Mouse (Mus musculus): ENCODE results near the gene Cyp2f2.

Cyp2f2 gene

DNA sequence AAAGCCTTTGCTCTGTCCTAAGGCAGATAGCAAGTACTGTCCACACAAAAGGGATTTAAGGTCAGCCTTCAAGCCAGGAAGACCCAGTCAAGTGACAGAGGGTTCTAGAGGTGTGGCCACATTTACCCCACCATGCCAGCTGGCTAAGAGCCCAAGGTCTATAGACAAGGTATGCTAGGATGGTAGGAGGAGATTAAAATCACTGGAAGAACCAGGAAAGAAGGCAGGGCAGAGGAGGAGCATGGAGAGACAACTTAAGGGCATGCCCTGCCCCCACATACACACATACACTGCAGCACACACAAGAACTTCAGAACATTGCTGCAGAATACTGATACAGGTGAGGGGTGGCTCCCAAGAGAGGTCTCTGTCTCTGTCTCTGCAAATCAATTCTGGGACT lies at the start of gene Cyp2f2:
Gene Cyp2f2, plus strand, starts transcription at position 234 of the 400 bp plus-strand sequence.
- no peak for DNase-seq (ENCODE audit: low read depth, low spot score)

DNA sequence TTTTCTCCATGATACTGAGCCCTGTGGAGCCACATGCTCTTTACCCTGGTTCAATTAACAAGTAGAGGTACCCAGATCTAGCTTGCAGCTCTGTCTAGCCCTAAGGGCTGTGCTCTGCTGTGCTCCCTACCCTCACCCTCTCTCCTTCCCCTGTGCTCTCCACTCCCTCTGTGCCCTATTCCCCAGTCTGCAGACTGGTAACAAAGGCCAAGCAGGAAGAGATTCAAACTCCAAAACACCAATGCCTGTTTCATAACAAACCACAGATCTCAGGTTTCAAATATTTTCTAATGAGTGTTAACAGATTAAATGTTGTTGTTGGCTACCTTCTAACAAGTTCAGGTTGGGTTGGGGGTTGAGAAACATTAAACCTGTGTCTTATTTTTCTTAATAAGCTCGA lies 41.1 kb upstream of the Cyp2f2 start:
- DNase-seq (ENCODE audit: low read depth, low spot score) = no peak

DNA sequence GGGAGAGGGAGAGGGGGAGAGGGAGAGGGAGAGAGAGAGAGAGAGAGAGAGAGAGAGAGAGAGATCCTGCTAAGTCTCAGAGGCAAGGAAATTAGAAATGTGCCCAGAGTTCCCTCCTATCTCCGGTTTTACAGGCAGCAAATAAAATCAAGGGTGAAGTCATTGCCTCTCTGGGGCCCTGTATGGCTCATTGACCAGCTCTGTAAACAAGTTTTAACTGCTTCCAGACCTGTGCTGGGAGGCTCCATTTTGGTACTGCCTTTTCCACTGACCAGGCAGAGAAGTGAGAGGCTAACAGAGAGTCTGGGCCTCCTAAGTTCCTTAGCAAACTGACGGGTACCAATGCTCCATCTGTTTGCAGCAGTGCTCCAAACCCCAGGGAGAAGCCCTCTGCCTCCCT lies 38.1 kb upstream of the Cyp2f2 start:
- DNase-seq (ENCODE audit: low read depth, low spot score) = no peak

DNA sequence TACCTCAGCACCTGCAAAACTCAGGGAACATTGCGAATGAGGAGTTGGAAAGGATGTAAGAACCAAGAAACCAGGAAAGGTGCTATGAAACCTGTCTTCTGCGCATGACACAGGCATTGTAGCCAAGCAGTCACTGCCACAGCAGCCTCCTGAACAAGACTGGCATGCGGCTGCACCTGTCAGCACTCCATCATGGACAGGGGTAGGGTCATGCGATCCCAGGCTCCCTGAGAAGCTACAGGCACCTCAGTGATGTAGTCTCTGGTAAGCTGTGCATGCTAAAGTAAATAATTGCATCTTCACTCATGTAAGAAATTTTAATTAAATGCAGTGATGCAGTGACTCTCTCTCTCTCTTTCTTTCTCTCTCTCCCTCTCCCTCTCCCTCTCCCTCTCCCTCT lies 28.7 kb upstream of the Cyp2f2 start:
- DNase-seq (ENCODE audit: low read depth, low spot score) = no peak

DNA sequence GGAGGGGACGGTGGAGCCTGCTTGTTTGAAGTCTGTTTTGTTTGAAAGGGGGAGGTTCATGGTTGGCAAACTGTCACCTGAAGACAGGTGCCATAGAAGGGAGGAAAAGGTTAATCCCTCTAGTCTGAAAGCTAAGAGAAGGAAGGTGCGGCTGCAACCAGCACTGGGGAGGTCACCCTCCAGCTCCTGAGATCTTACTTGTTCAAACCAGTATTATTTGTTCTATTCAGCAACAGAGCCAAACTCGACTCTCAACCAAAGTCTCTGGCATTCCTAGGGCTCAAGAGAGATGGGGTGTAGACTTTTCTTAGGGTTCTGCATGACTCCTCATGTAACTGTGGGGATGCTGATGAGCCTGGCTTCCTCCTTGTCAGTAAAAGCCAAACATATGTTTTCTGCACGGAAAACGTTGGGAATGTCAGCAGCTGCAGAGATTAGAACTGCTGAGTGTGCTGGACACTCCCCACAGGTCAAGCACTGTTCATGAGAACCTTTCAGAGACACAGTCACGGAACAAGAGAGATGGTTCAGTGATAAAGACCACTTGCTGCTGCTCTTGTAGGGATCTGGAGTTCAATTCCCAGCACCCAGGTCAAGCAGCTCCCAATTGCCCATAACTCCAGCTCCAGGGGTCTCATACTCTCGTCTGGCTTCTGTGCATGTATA lies 27.5 kb upstream of the Cyp2f2 start:
- DNase-seq (ENCODE audit: low read depth, low spot score) = no peak

DNA sequence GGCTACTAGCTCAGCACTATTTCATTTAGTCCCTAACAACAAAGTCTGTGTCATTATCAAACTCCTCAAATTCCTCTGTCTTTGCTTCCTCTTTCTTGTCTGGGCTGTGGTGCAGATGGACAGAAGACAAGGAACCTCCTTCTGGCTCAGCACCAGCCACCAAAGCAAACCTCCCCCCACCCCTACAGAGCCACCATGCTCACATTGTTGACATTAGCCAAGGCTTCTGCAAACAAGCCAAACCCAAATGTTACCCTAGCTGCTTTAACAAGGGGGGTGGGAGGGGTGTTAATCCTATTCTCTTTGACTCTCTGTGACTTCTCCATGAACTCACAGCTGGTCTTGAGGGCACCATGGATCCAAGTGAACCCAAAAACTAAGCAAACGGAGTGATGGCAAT lies 26.8 kb upstream of the Cyp2f2 start:
- DNase-seq (ENCODE audit: low read depth, low spot score) = no peak

DNA sequence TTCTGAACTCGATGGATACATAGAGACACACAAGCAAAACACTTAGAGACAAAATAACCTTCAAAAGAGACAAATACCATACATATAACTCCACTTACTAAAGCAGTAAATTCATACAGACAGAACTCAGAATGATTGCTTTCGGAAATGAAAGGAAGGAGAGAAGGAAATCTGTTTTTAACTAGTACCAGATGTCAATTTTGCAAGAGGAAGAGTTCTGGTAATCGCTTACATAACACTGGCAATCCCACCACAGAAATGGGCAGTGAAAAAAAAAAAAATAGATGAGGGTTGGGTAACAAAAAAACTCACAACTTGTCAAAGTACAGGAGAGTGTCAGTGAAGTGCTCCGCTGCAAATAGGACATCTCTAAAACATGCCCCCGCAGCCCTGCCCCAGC lies 14.8 kb upstream of the Cyp2f2 start:
- DNase-seq (ENCODE audit: low read depth, low spot score) = no peak

DNA sequence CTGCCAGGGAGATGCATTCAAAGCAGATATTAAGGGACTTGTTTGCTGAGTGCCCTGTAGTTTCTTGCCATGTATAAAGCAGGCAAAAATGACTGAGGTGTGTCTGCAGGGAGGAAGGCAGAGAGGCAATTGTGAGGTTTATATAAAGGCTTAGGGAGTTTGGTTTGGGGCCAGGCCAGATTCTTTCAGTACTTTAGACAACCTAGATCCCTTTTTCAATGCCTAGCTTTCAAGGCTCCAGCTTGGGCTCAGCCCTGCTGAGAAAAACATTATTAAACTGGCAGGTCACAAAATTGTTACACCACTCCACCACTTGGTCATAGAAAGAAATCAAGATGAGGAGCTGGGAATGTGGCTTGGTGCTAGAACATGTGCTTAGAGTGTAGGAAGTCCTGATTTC lies 9.4 kb upstream of the Cyp2f2 start:
- no peak for DNase-seq (ENCODE audit: low read depth, low spot score)

DNA sequence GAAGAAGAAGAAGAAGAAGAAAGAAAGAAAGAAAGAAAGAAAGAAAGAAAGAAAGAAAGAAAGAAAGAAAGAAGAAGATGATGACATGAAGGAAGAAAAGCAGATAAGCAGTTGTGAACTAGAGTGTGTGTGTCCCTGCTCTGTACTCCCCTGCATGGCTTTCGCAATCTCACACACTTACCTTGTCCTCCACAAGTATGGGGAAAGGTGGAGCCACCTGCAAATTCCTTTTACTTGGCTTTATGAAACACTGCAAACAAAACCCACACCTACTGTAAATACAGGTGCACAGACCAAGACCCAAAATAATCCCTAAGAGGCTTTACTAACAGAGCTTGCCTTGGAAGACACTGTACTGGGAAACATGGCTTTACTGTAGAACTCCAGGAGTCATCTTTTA lies 8.7 kb upstream of the Cyp2f2 start:
- DNase-seq (ENCODE audit: low read depth, low spot score) = no peak

DNA sequence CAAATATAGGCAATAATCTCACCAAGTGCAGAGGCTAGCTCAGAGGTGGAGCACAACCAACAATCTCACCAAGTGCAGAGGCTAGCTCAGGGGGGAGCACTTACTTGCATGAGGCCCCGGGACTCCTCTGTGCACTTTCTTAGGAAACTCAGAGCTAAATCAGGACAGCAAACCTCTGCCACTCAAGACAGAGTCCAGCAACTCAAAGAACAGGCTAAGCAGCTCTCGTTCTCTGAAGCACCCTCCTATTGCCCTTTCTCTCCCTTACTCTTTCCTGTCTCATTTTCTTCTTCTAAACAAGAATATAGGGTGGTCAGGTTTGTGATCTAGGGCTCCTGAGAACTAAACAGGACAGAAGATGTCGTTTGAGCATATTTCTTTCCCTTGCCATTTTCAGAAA lies 7.7 kb upstream of the Cyp2f2 start:
- no peak for DNase-seq (ENCODE audit: low read depth, low spot score)

DNA sequence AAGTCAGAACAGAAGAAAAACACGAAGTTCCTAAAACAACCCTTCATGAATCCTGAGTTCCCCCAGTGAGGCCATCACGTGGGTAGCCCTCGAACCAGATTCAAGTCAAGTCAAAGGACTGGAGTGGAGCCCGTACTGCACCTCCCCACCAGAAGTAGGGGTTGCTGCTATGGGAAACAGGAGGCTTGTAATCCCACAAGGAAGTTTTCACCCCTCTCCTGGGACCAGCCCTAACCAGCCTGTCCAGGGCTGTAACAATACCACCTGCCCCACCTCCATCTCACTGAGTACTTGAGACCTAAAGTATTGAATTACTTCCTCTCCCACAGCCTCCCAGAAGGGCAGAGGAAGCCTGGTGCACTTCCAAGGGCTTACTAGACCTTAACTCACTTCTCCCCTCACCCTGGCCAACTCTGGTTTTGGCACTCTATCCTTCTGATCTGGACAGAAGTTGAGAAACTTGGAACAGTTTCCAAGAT lies 1.6 kb upstream of the Cyp2f2 start:
- DNase-seq (ENCODE audit: low read depth, low spot score) = no peak

DNA sequence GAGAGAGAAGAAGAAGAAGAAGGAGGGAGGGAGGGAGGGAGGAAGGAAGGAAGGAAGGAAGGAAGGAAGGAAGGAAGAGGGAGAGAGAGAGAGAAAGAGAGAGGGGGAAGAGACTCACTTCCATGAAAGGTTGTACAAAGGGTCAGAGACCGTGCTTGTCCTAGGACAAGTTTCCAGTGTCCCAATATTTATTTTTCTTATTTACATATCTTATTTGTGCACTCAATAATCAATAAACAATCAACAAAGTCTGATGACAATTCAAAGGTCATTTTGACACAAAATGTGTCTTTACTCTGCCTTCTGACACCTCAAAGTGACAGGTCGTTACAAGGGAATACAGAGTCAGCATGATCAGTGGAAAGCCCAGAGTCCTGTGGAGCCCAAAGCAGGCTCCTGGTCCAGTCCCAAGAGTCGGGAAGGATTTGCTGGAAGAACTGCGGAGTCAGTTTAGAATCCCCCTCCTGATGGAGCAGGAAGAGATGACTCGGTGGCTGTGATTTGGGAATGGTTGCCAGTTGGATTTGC lies 4.7 kb downstream of the Cyp2f2 start:
- DNase-seq (ENCODE audit: low read depth, low spot score) = no peak

DNA sequence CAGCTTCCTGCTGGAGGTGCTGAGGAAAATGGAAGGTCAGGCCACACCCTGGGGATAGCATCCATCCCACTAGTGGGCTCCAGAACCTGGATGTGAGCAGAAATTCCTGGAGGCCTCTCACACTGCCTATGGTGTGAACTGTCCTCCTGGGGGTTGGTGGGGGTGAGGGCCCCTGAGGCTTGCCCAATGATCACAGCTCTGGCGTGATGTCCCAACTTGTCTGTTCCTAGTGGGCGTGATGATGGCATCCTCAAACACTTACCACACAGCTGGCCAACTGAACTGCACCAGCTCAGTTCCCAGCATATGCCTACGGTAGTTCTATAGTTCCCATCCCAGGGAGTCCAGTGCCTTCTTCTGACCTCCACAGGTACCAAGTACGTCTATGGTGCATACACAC lies 5.3 kb downstream of the Cyp2f2 start:
- no peak for DNase-seq (ENCODE audit: low read depth, low spot score)

DNA sequence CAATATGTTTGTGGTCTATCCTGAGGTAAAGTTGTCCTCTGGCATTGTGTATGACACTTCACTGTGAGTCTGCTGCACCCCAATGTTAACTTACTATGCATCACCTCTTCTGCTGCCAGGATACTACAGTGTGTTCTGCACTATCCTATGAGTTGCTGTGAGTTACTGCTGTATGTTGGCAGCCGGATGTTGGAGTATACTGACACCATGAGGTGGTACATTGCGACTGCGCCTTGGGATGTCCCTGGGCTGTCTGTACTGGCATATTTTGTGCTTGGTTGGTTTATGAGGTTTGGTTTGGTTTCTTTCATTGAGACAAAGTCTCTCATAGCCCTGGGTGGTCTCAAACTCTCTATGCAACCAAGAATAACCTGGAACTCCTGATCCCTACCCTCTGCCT lies 8.5 kb downstream of the Cyp2f2 start:
- DNase-seq (ENCODE audit: low read depth, low spot score) = peak; percentile 12

DNA sequence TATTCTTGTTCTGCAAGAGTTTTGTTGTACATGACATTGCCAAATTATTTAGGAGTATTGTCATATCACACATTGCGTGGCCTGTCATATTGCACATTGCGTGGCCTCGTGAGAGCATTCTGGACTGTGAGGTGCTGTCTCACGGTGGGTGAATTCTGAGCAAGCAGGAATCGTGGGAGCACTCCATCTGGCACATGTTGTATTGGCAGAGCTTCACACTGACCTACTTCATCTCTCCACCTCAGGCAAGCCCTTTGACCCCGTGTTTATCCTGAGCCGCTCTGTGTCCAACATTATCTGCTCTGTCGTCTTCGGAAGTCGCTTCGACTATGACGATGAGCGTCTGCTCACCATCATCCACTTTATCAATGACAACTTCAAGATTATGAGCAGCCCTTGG lies 9.2 kb downstream of the Cyp2f2 start:
- DNase-seq (ENCODE audit: low read depth, low spot score) = no peak

DNA sequence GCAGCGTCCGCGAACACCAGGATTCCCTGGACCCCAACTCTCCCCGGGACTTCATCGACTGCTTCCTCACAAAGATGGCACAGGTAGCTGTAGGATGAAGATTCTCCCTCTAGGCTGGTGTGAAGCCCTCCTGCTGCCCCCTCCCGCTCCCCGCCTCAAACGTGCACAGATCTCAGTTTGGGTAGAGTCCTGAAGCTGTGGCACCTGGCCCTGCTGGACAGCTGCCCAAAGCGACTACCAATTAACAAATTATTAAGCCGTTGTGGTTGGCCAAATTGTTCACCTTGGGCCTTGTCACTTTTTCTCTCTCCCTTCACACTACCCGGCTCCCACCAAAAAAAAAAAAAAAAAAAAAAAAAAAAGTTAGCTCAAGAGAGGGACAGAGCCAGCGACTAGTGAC lies 10.1 kb downstream of the Cyp2f2 start:
- DNase-seq (ENCODE audit: low read depth, low spot score) = no peak

DNA sequence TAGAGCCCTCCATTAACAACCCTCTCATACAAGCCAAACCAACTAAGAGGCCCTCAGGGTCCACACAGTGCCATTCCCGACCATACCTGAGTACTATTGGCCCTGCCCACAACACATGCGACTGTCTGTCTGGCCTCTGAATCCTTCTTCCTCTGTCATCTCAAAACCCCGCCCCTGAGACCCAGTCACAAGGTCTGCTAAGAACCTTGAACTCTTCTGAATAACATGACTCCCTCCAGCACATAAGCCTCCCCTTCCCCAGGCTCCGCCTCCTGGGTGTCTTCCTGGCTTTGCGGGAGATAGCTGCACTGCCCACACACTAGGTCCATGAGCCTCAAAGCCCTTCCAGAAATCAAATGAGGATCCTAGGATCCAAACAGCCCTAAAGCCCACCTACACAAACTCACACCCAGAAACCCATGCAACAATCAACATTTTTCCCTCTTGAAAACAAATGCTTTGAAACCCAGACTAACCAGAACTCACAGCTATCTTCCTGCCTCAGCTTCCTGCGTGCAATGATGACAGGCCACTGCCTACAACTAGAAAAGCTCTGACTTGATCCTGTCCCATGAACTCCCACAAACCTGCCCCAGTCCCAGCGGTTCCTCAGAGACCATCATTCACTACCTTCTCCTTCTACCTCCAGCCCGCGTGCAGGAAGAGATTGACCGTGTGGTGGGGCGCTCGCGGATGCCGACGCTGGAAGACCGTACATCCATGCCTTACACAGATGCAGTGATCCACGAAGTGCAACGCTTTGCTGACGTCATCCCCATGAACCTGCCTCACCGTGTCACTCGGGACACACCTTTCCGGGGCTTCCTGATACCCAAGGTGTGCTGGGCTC lies 11.0 kb downstream of the Cyp2f2 start:
- DNase-seq (ENCODE audit: low read depth, low spot score) = no peak

DNA sequence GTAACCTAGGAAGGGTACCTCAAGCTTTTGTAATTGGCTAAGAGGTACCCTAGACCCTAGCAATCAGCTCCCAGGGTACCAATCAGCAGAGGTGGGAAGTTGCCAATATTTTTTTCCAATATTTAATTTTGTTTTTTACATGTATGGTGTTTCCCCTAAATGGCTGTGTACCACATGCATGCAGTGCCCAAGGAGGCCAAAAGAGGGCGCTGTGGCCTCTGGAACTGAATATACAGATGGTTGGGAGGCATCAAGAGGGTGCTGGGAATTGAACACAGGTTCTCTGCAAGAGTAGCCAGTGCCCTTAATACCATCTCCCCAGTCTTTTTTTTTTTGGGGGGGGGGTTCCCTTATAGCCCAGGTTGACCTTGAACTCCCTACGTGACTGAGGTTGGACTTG lies 11.7 kb downstream of the Cyp2f2 start:
- no peak for DNase-seq (ENCODE audit: low read depth, low spot score)

DNA sequence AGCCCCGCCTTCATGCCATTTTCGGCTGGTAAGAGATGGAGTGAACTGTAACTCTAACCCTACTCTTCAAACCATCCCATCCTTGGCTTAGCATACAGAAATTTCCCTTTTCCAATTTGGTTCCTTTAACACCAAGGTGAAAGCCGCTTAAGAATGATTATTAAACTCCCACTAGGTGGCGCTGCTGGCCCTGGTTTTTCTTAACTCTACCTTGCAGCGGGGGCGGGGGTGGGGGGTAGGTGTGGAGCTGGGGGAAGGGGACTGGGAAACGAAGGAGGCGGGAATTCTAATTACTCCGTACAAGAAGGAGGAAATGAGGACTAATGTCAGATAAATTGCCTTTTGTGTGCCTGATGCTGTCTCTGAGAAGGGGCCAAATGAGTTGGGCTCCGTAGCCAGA lies 12.9 kb downstream of the Cyp2f2 start:
- peak; percentile 42 for DNase-seq (ENCODE audit: low read depth, low spot score)

DNA sequence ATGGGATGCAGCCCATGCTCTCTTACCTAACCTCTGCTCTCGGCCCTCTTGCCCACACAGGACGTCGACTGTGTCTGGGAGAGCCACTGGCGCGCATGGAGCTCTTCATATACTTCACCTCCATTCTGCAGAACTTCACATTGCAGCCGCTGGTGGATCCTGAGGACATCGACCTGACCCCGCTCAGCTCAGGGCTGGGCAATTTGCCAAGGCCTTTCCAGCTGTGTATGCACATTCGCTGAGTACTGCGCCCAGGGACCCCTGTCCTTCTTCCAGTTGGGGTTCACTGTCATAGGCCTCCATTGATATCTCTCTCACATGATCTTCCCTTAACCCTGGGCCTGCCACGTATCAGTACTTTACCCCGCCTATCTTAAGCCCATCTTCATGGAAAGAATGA lies 13.4 kb downstream of the Cyp2f2 start:
- no peak for DNase-seq (ENCODE audit: low read depth, low spot score)

DNA sequence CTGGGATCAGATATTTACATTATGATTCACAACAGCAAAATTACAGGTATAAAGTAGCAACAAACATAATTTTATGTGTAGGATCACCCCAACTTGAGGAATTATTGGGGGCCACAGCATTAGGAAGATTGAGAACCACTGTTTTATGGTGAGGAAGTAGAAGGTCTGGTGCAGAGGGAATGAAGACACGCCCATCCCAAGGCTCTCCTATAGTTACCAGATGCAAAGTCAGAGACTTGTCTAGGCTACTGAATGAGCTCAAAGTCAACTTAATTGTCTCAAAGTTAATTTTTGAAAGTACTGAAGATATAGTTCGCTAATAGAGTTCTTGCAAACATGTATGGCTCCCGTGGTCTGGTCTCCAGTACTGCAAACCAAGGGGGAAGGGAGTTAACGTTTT lies 14.0 kb downstream of the Cyp2f2 start:
- DNase-seq (ENCODE audit: low read depth, low spot score) = no peak

DNA sequence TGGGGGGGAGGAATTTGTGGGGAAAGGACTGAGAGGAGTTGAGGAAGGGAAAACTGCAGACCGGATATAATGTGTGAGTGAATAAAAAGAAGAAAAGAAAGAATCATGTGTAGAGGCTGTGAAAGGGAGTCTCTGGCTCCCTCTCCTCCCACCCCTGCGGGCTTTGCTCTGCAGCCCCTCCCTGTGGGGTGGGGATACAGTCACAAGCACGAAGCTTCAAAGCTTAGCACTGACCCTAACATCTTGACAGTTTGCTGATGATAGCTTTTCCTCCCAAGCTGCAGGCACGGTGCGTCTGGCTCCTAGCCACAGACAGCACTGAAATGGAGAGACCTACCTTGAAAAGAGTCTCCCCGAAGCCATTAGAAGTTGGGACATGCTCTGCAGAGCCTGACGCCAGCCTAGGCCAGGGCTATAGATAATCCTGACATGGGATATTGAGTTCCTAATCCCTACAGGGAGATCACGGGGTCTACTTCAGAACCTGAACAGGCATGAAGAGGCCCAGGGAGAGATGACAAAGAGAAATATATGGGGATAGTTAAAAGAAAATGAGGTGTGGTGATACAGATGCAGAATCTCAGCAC lies 16.8 kb downstream of the Cyp2f2 start:
- DNase-seq (ENCODE audit: low read depth, low spot score) = no peak

Measured in CD4-positive helper T cell, adult 2 months (primary cell).